Mouse (Mus musculus) heart, adult 2 months (tissue): ENCODE results near the gene Rpl36al. TPM values are rescaled to one million over a fixed set of nuclear protein-coding genes. Genes with fewer than 3 reads are reported as not detected.

ENCODE experiments used
- DNase-seq, 2 experiments: peaks; one replicate each; pipeline ENCODE4 v3.0.0; 2021
- H3K27ac ChIP-seq: fragments of 200-600 bp; 2 replicates; pipeline ENCODE4 v1.8.1; 2022
- H3K27me3 ChIP-seq: fragments of 200-500 bp; 2 replicates; pipeline ENCODE4 v1.6.1; 2012; ENCODE audit warnings: mild to moderate bottlenecking, low read length, inconsistent platforms, mixed read lengths; ENCODE audit not compliant: control insufficient read depth, insufficient read depth
- H3K36me3 ChIP-seq: fragments of 200-500 bp; 2 replicates; pipeline ENCODE4 v1.6.1; 2012; ENCODE audit warnings: low read length, inconsistent platforms; ENCODE audit not compliant: control insufficient read depth, insufficient read depth
- H3K4me1 ChIP-seq: fragments of 200-500 bp; 2 replicates; pipeline ENCODE4 v1.6.1; 2011; ENCODE audit warnings: low read length; ENCODE audit not compliant: control insufficient read depth, insufficient read depth
- H3K4me3 ChIP-seq: fragments of 200-600 bp; 2 replicates; pipeline ENCODE4 v1.8.1; 2022
- H3K79me2 ChIP-seq: fragments of 200-500 bp; replicated peaks from 2 replicates; pipeline ENCODE4 v1.6.1; 2012; ENCODE audit warnings: mild to moderate bottlenecking, inconsistent platforms, low read length, moderate library complexity, mixed read lengths; ENCODE audit not compliant: control insufficient read depth, insufficient read depth
- H3K9ac ChIP-seq: fragments of 200-500 bp; 2 replicates; pipeline ENCODE4 v1.6.1; 2012; ENCODE audit warnings: low read depth, mild to moderate bottlenecking, control low read depth, inconsistent platforms, low read length, mixed read lengths
- CTCF ChIP-seq: fragments of 200-600 bp; IDR thresholded peaks from 2 replicates; pipeline ENCODE4 v1.8.1; 2022; ENCODE audit warnings: antibody characterized with exemption, mild to moderate bottlenecking, moderate library complexity
- EP300 ChIP-seq: fragments of 200-500 bp; IDR thresholded peaks from 2 replicates; pipeline ENCODE4 v1.6.1; 2011; ENCODE audit warnings: low read depth, low read length, control low read depth; ENCODE audit not compliant: insufficient read depth
- POLR2A ChIP-seq: fragments of 200-500 bp; IDR thresholded peaks from 2 replicates; pipeline ENCODE4 v1.6.1; 2011; ENCODE audit warnings: mild to moderate bottlenecking, low read depth, low read length, control low read depth; ENCODE audit not compliant: insufficient read depth
- WGBS: fragments of 180-500 bp; shearing (Covaris S2); methylation state at CpG from one replicate; pipeline ENCODE4 v1.1.7; 2018; 5-methylcytosine and 5-hydroxymethylcytosine counted together
- intact Hi-C: fragments of 180-260 bp; cut with DNase I; formaldehyde crosslinking; loops from one replicate; pipeline ENCODE4 v1.15.1; 2025
- polyA plus RNA-seq: library from polyadenylated mRNA; depleted of rRNA; stranded (reverse); fragments of >200 nt; gene quantifications from 2 replicates; pipeline ENCODE4 v1.2.3, GENCODE M21; 2012
- total RNA-seq, 2 experiments: library from RNA; stranded (reverse); gene quantifications; 2 replicates each; pipeline ENCODE4 v1.2.3; 2021

Gene Rpl36al
- total and polyA plus RNA-seq, 3 experiments: 91.2 to 230 (median 196) TPM

- no peaks in the 10 kb centered on the region for H3K79me2 ChIP-seq
- peaks cover 13% of the 10 kb centered on the region for H3K36me3 ChIP-seq
- H3K9ac ChIP-seq: no peak overlapping the region
- TF ChIP-seq CTCF (no peak), POLR2A (no peak), EP300 (no peak)
- H3K4me3 ChIP-seq: no peak overlapping the region
- DNase-seq: no peak
- peaks cover 6% of the 10 kb centered on the region for H3K4me1 ChIP-seq
- intact Hi-C loops: no loop called here
- H3K27me3 ChIP-seq: no peaks in the 10 kb centered on the region
- WGBS: 68% methylated on average over 9 of the region's 9 CpGs
- H3K27ac ChIP-seq: no peak overlapping the region
Observed at GRCm38 (mm10) chr12:69190074-69190473, 6.2 kb upstream of the Rpl36al start.

GRCm38 (mm10) chr12:69186811-69187471 is 3.1 kb upstream of the Rpl36al start:
- DNase-seq: no peak
- Histone ChIP-seq H3K4me3 (no peak overlapping the region), H3K9ac (no peak overlapping the region)

GRCm38 (mm10) chr12:69185371-69185770 is 1.5 kb upstream of the Rpl36al start:
- 46% methylated on average over 7 of the region's 7 CpGs for WGBS
- H3K4me3 ChIP-seq: peak overlapping the region; percentile 99
- peaks cover 7% of the 10 kb centered on the region for H3K4me1 ChIP-seq
- peaks cover 15% of the 10 kb centered on the region for H3K36me3 ChIP-seq
- TF ChIP-seq CTCF (no peak), EP300 (no peak), POLR2A (no peak)
- no peaks in the 10 kb centered on the region for H3K27me3 ChIP-seq
- no peaks in the 10 kb centered on the region for H3K79me2 ChIP-seq
- H3K27ac ChIP-seq: no peak overlapping the region; the same call in 1 of the 2 replicates
- no peak for DNase-seq
- intact Hi-C loops: loop anchor here (2.0 to 5.0 kb wide), 2 partner anchors 27 to 42 kb away; partner anchors contain the start of genes Pole2 and Rps29
- no peak overlapping the region for H3K9ac ChIP-seq

More at GRCm38 (mm10) chr12:69186811-69187471, 3.1 kb upstream of the Rpl36al start:
- no peaks in the 10 kb centered on the region for H3K27me3 ChIP-seq
- H3K79me2 ChIP-seq: no peaks in the 10 kb centered on the region
- H3K36me3 ChIP-seq: peaks cover 15% of the 10 kb centered on the region
- H3K27ac ChIP-seq: no peak overlapping the region
- TF ChIP-seq EP300: no peak
- no peak for TF ChIP-seq POLR2A
- no peak for TF ChIP-seq CTCF
- 52% methylated on average over 5 of the region's 5 CpGs for WGBS
- H3K4me1 ChIP-seq: peaks cover 7% of the 10 kb centered on the region
- intact Hi-C loops: loop anchor here (5.0 kb wide), 1 partner anchor 40 kb away; the partner anchor contains the start of gene Pole2

- Histone ChIP-seq H3K79me2 (no peaks in the 10 kb centered on the region), H3K4me1 (peaks cover 7% of the 10 kb centered on the region), H3K36me3 (peaks cover 15% of the 10 kb centered on the region), H3K9ac (peak overlapping the region; percentile 95), H3K27me3 (no peaks in the 10 kb centered on the region), H3K4me3 (peak overlapping the region; percentile 99), H3K27ac (peak overlapping the region; percentile 96)
- DNase-seq: peak in 1 of 2 experiments; percentile 83
- under 1% methylated on average over 80 of the region's 86 CpGs for WGBS
- intact Hi-C loops: loop anchor here (2.0 to 5.0 kb wide), 2 partner anchors 26 to 43 kb away; partner anchors contain the start of genes Pole2 and Rps29
- TF ChIP-seq CTCF (no peak), POLR2A (no peak), EP300 (no peak)
Observed at GRCm38 (mm10) chr12:69184342-69185295, 736 bp upstream of the Rpl36al start.

- intact Hi-C loops: no loop called here
Observed at GRCm38 (mm10) chr12:69181800-69182199, 2.1 kb downstream of the Rpl36al start.

More at GRCm38 (mm10) chr12:69181800-69182199, 2.1 kb downstream of the Rpl36al start:
- WGBS: 90% methylated on average over 4 of the region's 4 CpGs
- H3K4me3 ChIP-seq: no peak overlapping the region
- H3K9ac ChIP-seq: no peak overlapping the region
- H3K4me1 ChIP-seq: peaks cover 4% of the 10 kb centered on the region
- no peak for DNase-seq
- no peaks in the 10 kb centered on the region for H3K79me2 ChIP-seq
- no peak overlapping the region for H3K27ac ChIP-seq
- no peak for TF ChIP-seq POLR2A
- TF ChIP-seq EP300: no peak
- no peak for TF ChIP-seq CTCF
- no peaks in the 10 kb centered on the region for H3K27me3 ChIP-seq
- H3K36me3 ChIP-seq: peaks cover 11% of the 10 kb centered on the region
